Mouse (Mus musculus): Measurements from ENCODE around the gene Galnt12. TPM values are rescaled to one million over a fixed set of nuclear protein-coding genes. Genes with fewer than 3 reads are reported as not detected.

The Galnt12 gene
- 111 and 121 TPM in 2 replicates for polyA plus RNA-seq (2012; rRNA removed)

GRCm38 (mm10) chr4:47091493-47092386 lies at the start of gene Galnt12:
Gene Galnt12, plus strand, starts transcription at chr4:47091909.

GRCm38 (mm10) chr4:47056791-47057509 lies 34.8 kb upstream of the Galnt12 start, which contains the start of gene Anks6:
Gene Anks6, minus strand, starts transcription at chr4:47057427.

Other genes with a start within 250 kb of the Galnt12 start
- gene Gabbr2, start 100.0 kb upstream of the Galnt12 start, polyA plus RNA-seq (2012; rRNA removed), result 0.03 and 0.12 TPM in 2 replicates
- gene Anks6, start 34.5 kb upstream of the Galnt12 start, polyA plus RNA-seq (2012; rRNA removed), result 11.5 and 12.5 TPM in 2 replicates
- gene Col15a1, start 116.3 kb downstream of the Galnt12 start, polyA plus RNA-seq (2012; rRNA removed), result 32.9 and 41.1 TPM in 2 replicates